Mouse (Mus musculus) midbrain, postnatal 0 days (tissue): ENCODE measurements around the gene Hist1h2bb. TPM values are rescaled to one million over a fixed set of nuclear protein-coding genes. Genes with fewer than 3 reads are reported as not detected.
"Not testable (repeated sequence)": the region's sequence is repeated elsewhere in the genome, so short reads cannot be mapped to it uniquely, and the experiment has no call there.

Experiments
- ATAC-seq: fragments of 200-750 bp; cut with Nextera tagmentation; 2 replicates; pipeline ENCODE4 v1.8.0; 2017; ENCODE audit warnings: moderate number of reproducible peaks, mild to moderate bottlenecking, moderate TSS enrichment, moderate library complexity; ENCODE audit not compliant: low FRiP score
- DNase-seq: peaks from one replicate; pipeline ENCODE4 v3.0.0-alpha.2; 2015; ENCODE audit warnings: low spot score
- H3K27ac ChIP-seq: fragments of 300-500 bp; sonication (generic); 2 replicates; pipeline ENCODE4 v1.5.1; 2014; ENCODE audit warnings: low read depth, mild to moderate bottlenecking, low read length, mixed read lengths
- H3K27me3 ChIP-seq: fragments of 300-500 bp; sonication (generic); 2 replicates; pipeline ENCODE4 v1.6.1; 2014; ENCODE audit warnings: low read length, control low read depth, mixed read lengths; ENCODE audit not compliant: insufficient read depth
- H3K36me3 ChIP-seq: fragments of 300-500 bp; sonication (generic); 2 replicates; pipeline ENCODE4 v1.6.1; 2014; ENCODE audit warnings: low read length, control low read depth, mixed read lengths; ENCODE audit not compliant: insufficient read depth
- H3K4me1 ChIP-seq: fragments of 300-500 bp; sonication (generic); 2 replicates; pipeline ENCODE4 v1.6.1; 2014; ENCODE audit warnings: mild to moderate bottlenecking, control low read depth, antibody characterized with exemption, low read length, mixed read lengths; ENCODE audit not compliant: insufficient read depth
- H3K4me2 ChIP-seq: fragments of 300-500 bp; sonication (generic); 2 replicates; pipeline ENCODE4 v1.6.1; 2014; ENCODE audit warnings: low read depth, mild to moderate bottlenecking, low read length, mixed read lengths; ENCODE audit not compliant: poor library complexity, severe bottlenecking
- H3K4me3 ChIP-seq: fragments of 300-500 bp; sonication (generic); 2 replicates; pipeline ENCODE4 v1.5.1; 2014; ENCODE audit warnings: low read depth, mild to moderate bottlenecking, low read length, moderate library complexity
- H3K9ac ChIP-seq: fragments of 300-500 bp; sonication (generic); replicated peaks from 2 replicates; pipeline ENCODE4 v1.6.1; 2014; ENCODE audit warnings: mild to moderate bottlenecking, low read length, moderate library complexity, mixed read lengths; ENCODE audit not compliant: poor library complexity, severe bottlenecking
- H3K9me3 ChIP-seq: fragments of 300-500 bp; sonication (generic); 2 replicates; pipeline ENCODE4 v1.6.1; 2016; ENCODE audit warnings: low read length, control low read depth
- CTCF ChIP-seq: IDR thresholded peaks from 2 replicates; pipeline ENCODE4 v1.5.1; 2016; ENCODE audit warnings: antibody characterized with exemption, mild to moderate bottlenecking
- WGBS: fragments of 180-500 bp; shearing (Covaris S2); extraction: QIAGEN DNeasy Blood & Tissue Kit; methylation state at CpG from one replicate; pipeline ENCODE4 v1.1.7; 2014; 5-methylcytosine and 5-hydroxymethylcytosine counted together
- polyA plus RNA-seq: library from polyadenylated mRNA; unstranded; fragments of >200 nt; fragmentation: Nextera tagmentation; extraction: Ambion mirVana; gene quantifications from 2 replicates; pipeline ENCODE4 v1.2.1, GENCODE M21; 2015
- total RNA-seq: library from RNA; depleted of rRNA; stranded (reverse); fragments of >200 nt; gene quantifications from 2 replicates; pipeline ENCODE4 v1.2.3, GENCODE M21; 2014

Gene Hist1h2bb
- total and polyA plus RNA-seq, 2 experiments from 2014 or later: 821 TPM; not detected in 1

DNA sequence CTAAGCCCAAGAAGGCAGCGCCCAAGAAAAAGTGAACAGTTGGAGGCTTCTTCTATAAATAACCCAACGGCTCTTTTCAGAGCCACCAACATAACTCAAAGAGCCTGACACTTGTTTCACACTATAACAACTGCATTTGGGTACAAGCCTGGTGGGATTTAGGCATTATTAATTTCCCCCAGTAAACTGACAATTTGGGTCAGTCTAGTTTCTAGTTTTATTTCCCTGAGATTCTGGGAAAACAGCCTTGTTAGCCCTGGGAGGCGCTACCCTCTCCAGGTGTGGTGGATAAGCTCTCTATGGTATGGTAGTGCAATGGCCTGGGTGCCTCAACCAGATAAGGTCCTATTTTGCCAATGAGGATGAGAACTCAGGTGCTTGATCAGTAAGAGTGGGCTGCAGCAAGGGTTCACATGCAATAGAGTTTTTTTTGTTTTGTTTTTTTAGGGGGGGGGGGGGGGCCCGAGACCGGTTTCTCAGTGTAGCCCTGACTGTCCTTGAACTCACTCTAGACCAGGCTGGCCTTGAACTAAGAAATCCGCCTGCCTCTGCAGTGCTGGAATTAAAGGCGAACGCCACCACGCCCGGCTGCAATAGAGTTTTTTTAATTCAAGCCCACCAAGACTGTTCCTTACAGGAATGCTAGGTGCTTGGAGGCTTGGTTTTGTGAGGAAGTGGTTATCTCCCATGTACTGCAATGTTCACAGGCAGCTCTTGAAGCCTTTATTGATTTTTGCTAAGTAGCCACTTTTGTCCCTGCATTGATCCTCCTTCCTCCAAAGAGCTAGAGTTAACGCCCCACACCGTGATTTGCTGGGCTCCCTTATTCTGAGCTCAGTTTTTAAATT, 18.0 kb downstream of the Hist1h2bb start:
- H3K9ac ChIP-seq: peak overlapping the region; percentile 65; the same call in 1 of the 2 replicates
- H3K27me3 ChIP-seq: no peaks in the 10 kb centered on the region
- DNase-seq: no peak
- TF ChIP-seq CTCF: no peak
- H3K4me2 ChIP-seq: peak overlapping the region; percentile 82
- H3K4me1 ChIP-seq: 0 out of 2 replicates have a peak, but pooled peaks cover 4% of the 10 kb centered on the region
- peak overlapping the region; percentile 67; the same call in 1 of the 2 replicates for H3K27ac ChIP-seq
- no peaks in the 10 kb centered on the region for H3K36me3 ChIP-seq
- peak overlapping the region; percentile 58 for H3K4me3 ChIP-seq
- H3K9me3 ChIP-seq: no peaks in the 10 kb centered on the region
- WGBS: 36% methylated on average over 12 of the region's 12 CpGs
- no peak for ATAC-seq

DNA sequence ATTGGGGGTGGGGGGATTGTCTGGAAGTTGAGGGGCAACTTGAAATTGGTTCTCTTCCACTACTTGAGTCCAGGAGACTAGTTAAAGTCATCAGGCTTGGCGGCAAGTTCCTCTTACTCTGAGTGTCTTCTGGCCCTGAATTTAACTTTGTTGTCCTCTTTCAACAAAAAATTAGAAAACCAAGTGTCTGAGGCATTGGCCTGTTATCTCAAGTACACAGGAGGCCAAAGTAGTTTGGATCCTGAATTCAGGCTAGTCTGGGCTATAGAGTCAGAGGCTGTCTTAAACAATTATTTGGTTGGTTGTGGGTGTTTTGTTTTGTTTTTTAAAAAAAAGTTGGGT, 18.6 kb downstream of the Hist1h2bb start:
- 54% methylated on average over 1 of the region's 1 CpGs for WGBS
- Histone ChIP-seq H3K36me3 (no peaks in the 10 kb centered on the region), H3K9ac (no peak overlapping the region), H3K9me3 (no peaks in the 10 kb centered on the region), H3K4me2 (no peak overlapping the region), H3K4me3 (no peak overlapping the region), H3K27ac (no peak overlapping the region), H3K27me3 (no peaks in the 10 kb centered on the region), H3K4me1 (0 out of 2 replicates have a peak, but pooled peaks cover 4% of the 10 kb centered on the region)
- TF ChIP-seq CTCF: no peak
- DNase-seq (no peak), ATAC-seq (no peak)

DNA sequence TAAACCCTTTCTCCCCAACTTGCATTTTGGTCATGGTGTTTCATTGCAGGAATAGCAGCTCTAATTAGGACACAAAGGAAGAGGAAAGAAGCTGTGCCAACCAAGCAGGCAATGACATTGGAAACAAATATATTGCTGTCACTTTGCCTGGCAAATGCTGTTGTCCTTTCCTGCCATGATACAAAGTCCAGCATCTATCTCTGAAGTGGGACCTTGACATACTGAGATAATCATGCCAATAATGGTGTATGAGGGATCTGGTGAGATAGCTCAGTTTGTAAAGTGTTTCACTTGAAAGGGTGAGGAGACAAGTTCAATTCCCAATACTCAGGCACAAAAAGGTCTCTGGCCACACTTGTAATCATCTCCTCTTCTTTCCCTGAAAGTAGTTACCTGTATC, 20.2 kb downstream of the Hist1h2bb start:
- TF ChIP-seq CTCF: no peak
- H3K4me3 ChIP-seq: no peak overlapping the region
- no peak overlapping the region for H3K27ac ChIP-seq
- H3K36me3 ChIP-seq: no peaks in the 10 kb centered on the region
- H3K4me1 ChIP-seq: 0 out of 2 replicates have a peak, but pooled peaks cover 4% of the 10 kb centered on the region
- no peaks in the 10 kb centered on the region for H3K9me3 ChIP-seq
- H3K4me2 ChIP-seq: no peak overlapping the region
- no peak overlapping the region for H3K9ac ChIP-seq
- ATAC-seq: no peak
- DNase-seq: no peak
- no peaks in the 10 kb centered on the region for H3K27me3 ChIP-seq

DNA sequence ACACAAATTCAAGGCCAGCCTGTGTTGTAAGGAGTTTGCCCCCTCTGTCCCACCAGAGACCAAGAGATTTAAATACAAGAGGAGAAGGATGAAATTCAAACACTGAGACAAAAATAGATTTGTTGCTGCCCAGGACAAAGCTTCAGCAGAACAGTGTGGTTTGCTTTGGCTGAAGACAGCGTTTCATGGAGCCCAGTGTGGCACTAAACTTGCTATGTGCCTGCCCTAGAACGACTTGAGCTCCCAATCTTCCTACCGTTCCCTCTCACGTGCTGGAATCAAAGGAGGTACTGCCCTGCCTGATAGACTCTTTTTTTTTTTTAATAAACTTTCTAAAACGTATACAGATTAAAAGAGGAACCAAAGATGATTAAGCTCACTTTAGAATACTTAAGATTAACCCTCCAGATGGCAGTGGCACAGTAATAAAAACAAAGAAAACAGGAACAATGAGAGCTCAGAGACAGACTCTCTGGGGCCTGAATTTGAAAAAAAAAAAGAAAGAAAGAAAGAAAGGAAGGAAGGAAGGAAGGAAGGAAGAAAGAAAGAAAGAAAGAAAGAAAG, 22.4 kb downstream of the Hist1h2bb start:
- Histone ChIP-seq H3K27me3 (no peaks in the 10 kb centered on the region), H3K4me3 (no peak overlapping the region), H3K36me3 (no peaks in the 10 kb centered on the region), H3K27ac (no peak overlapping the region), H3K4me1 (0 out of 2 replicates have a peak, but pooled peaks cover 8% of the 10 kb centered on the region), H3K9ac (no peak overlapping the region), H3K4me2 (no peak overlapping the region), H3K9me3 (no peaks in the 10 kb centered on the region)
- 29% methylated on average over 5 of the region's 5 CpGs for WGBS
- DNase-seq (no peak), ATAC-seq (no peak)
- TF ChIP-seq CTCF: no peak

DNA sequence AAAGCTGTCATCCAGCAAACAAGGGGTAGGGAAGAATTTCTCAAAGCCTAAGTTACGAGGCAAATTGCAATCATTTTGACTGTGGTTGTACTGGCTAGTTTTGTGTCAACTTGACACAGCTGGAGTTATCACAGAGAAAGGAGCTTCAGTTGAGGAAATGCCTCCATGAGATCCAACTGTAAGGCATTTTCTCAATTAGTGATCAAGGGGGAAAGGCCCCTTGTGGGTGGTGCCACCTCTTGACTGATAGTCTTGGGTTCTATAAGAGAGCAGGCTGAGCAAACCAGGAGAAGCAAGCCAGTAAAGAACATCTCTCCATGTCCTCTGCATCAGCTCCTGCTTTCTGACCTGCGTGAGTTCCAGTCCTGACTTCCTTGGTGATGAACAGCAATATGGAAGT, 23.1 kb downstream of the Hist1h2bb start, which contains the start of gene Trim38:
TSS of gene Trim38 (plus strand) at position 301 of the 400 bp plus-strand sequence.
- H3K4me1 ChIP-seq, H3K27me3 ChIP-seq, H3K9me3 ChIP-seq, H3K9ac ChIP-seq, DNase-seq, H3K4me2 ChIP-seq, ATAC-seq, H3K4me3 ChIP-seq, H3K27ac ChIP-seq, H3K36me3 ChIP-seq: not testable (repeated sequence)
- WGBS: 86% methylated on average over 2 of the region's 2 CpGs
